Mouse (Mus musculus) gastrocnemius, postnatal 4 days (tissue): ENCODE measurements around the gene Ern1. TPM values are rescaled to one million over a fixed set of nuclear protein-coding genes. Genes with fewer than 3 reads are reported as not detected.
"Not testable (repeated sequence)": the region's sequence is repeated elsewhere in the genome, so short reads cannot be mapped to it uniquely, and the experiment has no call there.

Experiments used
- DNase-seq, 2 experiments: peaks; one replicate each; pipeline ENCODE4 v3.0.0; 2021 to 2022; ENCODE audit warnings: low spot score in 2 of 2, mixed read lengths in 2 of 2
- total RNA-seq, 2 experiments: library from RNA; stranded (reverse); gene quantifications; 2 replicates each; pipeline ENCODE4 v1.2.3; 2021

Gene Ern1
- total RNA-seq, 2 experiments from 2014 or later: 7.1 to 10.3 TPM

DNA sequence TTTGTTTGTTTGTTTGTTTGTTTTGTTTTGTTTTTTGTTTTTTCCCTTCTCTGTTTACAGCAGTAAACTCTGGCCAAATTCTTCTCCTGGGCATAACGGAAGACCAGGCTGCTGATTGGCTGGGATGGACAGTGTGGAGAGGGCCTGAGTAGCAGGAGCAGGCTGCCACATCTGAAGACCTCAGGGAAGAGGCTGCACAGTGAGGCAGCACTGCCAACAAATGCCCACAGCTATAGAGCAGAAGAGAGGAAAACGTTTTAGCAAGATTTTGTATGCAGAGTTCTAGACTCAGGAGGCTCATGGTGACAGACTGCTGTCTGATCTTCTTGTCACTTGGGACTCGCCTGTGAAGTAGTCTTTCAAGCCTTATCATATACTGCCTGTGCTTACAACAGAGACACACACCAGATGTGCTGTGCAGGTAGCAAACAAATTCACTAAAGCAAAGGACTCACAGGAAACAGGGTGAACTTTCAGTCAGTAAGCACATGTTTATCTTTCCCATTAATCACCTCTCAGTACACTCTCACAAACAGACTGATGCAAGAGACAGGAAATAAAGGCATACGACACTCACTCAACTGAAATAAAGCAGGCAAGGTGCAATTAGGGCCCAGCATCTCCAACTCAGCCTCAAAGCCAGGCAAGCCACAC lies 49.0 kb downstream of the Ern1 start:
- DNase-seq: no peak

DNA sequence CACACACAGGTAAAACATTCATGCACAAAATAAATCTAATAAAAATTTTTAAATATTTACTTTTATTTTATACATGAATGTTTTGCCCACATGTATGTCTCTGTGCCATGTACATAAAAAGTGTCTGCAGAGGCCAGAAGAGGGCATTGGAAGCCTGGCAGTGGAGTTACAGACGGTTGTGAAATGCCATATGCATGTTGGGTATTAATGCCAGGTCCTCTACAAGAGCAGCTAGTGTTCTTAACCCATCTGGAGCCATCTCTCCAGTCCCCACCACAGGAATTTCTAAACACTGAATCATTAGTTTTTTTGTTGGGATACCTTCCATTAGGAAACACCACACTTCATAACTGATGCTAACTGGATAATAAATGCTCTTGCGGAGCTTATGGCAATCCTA lies 50.1 kb downstream of the Ern1 start:
- no peak for DNase-seq

DNA sequence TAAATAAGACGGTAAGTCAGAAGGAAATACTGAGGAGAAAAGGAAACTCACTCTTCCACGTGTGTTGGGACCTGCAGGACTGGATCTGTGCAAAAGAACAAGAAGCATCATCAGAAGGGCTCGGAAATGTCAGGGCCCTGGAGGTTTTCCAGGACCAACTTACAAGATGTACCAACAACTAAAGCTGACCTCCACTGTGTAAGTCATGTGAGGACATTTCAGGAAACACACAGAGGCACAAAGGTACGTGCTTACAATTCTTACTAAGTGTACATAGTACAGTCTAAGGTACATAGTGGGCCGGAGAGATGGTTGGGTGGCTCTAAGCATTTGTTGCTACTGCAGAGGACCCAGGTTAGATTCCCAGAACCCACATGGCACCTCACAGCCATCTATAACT lies 50.6 kb downstream of the Ern1 start:
- no peak for DNase-seq

DNA sequence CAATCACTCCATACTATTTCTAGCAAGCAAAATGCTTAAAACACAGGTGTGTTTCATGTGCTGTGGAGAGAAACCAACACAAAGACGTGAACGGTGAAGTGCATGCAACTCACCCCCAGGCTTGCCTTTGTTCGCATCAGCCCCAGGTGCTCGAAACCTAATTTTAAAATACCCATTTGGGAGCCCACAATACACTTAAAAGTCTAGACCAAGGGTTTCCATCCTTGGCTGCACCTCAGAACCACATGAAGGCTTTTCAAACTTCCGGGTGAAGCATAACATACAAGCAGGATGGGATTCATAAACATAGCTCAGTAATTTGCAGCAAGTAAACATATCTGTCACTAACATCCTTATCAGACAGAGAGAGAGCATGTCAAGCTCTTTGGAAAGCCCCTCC lies 57.3 kb downstream of the Ern1 start:
- no peak for DNase-seq

DNA sequence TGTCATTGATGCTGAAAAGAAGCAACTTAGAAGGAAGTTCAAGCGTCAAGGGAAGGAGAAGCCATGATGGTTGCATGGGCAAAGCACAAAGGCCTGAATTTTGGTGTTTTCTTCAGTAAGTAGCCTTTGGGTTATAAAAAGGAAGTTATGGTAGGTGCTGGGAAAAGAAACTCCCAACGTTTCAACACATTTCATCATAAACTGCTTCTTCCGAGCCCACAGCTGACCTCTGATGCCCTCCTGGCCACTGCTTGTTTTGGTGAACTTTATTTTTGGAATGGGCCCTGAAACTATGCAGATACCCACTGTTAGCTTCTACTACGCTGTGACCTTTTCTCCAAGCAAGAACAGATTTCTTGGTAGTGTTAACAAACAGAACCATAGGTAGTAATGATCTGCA lies 58.0 kb downstream of the Ern1 start:
- no peak for DNase-seq

DNA sequence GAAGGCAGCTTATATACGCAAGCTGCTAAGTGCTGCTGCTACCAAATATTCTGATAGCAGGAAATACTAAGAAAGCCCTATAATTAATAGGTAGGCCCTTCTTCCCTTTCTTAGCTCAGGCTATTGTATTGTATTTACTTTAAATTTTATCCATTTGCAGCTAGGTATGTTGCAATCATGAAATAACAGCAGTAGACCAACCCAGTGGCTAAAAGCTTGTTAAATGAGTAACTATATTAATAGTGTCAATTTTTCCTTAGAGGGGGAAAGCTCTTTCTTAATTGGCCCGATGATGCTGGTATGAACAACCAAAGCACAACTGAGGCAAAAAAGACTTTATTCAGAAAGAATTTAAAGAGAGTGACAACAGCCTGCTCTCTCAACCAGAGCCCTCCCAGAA lies 59.1 kb downstream of the Ern1 start:
- no peak for DNase-seq

DNA sequence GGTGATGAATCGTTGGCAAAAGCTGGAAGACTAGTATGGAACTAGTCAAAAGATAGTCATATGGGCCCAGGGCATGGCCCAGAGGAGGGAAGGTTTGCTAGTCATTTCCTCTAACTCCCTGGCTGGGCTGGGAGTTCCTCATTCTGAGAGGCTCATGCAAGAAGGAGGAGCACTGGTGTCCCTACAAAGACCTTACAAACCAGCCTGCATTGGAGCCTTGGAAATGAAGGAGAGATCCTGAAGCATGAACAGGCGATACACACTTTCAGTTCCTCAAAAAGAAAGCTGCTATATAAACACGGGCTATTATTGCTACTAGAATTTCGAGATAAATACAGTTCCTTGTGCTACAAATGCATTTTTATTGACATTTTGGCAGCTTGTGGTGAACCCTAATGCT lies 59.5 kb downstream of the Ern1 start:
- DNase-seq: no peak

DNA sequence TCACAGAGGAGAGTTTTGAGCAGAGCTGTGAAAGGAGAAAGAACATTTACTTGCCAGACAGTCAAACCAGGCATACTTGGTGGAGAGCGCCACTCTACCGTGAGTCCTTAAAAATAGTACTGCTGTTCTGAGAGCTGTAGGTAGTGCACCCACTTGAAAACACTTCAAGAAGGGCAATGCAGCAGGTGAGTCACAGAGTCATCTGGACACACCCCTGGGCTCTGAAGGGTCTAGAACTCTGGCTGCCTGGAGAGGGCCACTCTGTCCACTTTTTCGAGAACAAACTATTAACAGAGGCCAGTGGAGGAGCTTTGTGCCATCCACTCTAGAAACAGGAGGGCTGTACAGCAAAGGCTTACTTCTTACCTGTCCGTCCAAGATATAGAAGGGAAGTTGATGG lies 61.2 kb downstream of the Ern1 start:
- no peak for DNase-seq

DNA sequence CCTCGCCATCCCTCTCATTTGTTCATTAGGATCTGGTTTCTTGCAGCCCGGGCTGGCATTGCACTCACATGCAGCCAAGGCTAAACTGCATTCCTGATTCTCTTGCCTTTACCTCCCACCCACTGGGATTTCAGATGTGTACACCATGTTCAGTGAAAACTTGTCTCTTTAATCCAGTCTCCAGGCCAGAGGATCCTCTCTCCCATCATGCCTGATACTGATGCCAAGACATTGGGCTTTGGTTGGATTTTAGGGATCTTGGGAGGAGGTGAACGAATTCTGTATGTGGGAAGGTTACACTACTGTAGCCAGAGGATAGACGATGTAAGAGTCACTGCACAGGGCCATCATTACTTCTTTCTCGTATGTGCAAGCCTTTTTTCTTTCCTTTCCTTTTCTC lies 62.5 kb downstream of the Ern1 start:
- no peak for DNase-seq

DNA sequence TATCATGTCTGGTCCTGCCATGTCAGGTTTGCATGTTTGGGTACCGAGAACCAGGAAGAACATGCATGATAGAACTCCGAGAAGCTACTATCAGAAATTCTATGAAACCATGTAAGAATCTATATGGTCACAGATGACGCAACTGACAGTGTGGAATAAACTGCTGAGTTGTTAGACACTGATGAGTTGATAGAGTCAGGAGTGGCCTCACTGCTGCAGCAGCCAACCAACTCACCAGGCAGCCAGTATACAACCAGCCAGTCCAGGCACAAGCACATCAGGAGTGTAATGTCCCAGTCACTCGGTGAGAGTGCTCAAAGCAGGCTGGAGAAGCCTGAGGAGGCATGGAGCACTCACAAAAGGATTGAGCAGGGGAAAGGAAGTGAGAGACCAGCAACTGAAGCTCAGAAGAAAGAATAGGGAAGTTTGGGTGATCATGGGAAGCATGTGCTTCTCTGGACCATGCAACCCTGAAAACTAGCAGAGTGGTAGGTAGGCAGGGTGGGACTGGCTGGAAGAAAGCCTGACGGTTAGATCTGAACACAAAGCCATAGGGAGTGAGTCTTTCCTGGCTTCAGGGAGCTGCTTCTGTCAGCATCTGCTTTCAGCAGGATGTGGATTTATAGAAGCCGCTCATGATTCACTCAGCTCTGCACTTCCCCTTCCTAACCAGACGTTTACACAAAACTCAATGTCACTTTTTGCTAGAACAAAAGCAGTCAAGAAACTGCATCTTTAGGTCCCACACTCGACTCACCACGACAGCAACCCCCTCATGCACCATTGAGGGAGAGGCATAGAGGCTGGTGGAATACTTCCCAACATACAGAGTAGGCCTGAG lies 68.2 kb downstream of the Ern1 start:
- no peak for DNase-seq

DNA sequence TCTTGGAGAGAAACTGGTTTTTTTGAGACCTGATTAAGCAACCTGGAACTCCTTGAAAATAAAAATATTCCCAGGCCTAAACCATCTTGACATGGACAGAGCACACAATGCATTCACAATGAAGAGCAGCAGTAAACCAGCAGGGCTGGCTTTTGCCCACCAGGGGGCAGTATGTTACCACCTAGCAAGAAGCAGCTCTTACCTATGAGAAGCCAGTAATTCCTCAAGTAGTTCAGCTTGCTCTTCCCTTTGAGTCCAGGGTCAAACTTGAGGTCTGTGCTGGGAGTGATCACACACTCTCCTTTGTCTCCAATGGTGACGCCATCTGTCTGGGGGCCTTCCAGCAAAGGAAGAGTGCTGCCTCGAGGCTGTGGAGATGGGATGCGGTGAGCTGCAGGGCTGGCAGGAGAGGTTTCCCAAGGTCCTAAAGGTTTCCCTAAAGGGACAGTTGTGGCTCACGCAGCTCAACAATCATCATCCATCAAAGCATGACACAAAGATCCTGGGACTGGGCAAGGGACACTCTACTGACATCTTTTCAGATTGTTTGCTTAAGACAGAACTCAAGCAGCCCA lies 68.9 kb downstream of the Ern1 start:
- peak; percentile 68 to 81 for DNase-seq

DNA sequence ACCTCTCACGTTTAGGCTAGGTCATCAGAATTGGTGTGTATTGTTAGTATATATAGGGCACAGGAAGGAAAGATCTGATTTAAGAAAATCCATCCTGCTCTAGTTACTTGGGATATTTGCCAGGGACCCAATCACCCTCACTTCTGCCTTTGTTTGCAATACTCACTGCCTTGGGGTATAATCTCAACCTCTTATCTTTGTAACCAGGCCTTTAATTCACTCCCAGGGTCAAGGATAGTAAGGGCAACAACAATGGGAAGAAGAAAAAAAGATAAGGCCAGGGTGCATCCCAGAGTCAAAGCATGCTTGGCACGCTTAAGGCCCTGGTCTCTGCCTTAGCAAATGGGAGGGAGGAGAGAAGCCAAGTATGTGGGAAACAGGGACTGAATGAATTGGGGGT lies 69.8 kb downstream of the Ern1 start:
- no peak for DNase-seq

DNA sequence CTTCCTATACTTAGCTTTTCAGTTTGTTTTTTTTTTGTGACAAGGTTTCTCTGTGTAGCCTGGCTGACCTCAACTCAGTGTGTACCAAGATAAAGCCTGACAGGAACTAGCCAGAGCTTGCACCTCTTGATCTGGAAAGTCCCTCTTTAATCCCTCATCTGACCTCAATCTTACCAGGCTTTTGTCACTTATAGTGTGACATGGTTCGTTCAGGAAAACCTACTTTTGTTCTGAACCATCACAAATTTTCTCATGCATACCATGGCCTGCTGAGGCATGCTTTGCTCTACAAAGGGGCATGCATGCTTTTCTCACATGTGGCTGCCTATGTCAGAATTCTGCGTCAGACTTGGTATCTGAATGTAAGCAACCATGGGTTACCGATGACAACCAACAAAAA lies 71.3 kb downstream of the Ern1 start:
- DNase-seq: no peak

DNA sequence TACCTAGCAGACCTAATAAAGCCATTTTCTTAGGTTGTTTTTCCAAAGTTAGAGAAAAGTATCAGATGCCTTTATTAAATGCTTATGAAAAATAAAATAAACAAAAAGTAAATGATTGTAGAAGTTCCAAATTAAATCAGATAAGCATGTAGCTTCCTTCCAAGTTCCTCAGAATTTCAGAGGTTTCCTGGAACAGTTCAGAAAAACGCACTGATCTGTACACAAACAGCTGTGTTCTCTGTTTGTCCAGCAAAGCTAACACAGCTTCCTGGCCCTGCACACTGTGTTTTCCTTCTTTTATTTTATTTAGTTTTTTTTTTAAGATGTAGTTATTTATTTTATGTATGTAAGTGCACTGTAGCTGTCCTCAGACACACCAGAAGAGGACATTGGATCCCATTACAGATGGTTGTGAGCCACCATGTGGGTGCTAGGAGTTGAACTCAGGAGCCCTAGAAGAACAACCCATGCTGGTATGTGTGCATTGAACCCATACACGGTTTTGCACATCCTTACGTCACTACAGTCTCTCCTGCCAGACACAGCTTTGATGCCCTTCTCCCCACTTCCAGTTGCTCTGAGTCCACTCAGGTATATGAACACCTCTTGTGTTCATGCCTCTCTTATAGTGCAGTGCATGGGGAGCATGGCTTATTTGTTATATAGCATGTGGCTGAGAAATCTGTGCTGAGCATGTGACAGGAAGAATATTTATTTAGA lies 74.9 kb downstream of the Ern1 start:
- DNase-seq: no peak

DNA sequence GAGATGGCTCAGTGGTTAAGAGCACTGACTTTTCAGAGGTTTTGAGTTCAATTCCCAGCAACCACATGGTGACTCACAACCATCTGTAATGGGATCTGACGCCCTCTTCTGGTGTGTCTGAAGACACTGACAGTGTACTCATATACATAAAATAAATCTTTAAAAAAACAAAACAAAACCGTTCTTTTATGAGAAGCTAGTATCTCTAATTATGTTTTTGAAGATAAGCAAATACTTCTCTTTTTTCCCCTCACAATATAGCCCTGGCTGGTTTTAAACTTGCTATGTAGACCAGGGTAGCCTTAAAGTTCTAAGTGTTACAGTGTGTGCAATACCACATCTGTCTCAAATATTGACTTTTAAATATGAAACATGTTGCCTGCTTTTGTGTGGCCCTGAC lies 76.5 kb downstream of the Ern1 start:
- no peak for DNase-seq

DNA sequence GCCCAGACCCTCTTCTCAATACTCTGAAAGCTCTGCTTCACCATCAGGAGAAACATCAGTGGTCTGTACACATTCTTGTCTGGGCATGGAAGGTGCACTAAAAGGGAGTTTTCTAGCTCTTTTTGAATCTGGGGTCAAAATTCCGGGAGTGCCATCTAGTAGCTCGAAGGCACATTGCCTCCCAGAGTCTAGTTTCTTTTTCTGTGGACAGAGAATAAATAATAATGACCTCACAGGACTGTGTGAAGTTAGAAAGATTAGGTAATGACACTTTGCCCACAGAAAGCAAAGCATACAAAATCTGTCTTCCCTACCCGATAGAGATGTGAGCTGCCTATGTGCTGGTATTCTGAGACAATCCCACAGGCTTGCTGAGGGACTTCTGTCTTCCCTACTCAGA lies 77.1 kb downstream of the Ern1 start:
- no peak for DNase-seq

DNA sequence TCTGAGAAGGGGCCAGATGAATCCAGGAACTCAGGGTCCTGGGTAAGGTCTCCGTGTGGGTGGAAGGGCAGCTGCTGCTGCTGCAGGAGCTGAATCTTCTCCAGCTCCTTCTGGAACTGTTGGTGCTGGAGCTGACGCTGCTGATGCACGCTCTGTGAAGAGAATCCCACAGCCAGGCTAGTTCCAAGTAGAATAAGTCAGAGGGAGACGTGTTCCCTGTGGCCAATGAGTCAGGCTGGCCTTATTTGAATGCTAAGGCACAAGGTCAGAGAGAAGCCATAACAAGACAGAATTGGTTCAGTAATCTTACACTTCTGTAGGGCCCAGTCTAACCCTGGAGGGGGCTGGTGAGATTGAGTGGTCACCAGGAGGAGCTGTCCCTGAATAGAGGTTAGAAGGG lies 77.6 kb downstream of the Ern1 start:
- DNase-seq: no peak

DNA sequence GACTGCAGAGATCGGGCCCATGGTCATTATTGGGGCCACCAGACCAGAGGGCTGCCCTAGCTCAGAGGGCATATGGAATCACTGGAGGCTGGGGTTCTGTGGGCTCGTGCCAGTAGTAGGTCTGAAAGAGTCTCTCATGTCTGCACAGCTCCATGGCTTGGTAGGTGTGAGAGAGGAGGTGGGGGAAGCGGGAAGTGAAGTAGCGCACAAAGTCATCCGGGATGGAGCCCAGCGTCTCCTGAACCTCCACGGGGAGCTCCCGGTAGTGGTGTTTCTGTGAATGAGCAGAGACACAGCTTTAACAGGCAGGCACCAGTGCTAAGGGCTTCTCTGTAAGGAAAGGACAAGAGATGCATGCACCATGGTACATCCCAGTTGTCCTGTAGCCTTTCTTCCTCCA lies 89.2 kb downstream of the Ern1 start:
- DNase-seq: no peak

DNA sequence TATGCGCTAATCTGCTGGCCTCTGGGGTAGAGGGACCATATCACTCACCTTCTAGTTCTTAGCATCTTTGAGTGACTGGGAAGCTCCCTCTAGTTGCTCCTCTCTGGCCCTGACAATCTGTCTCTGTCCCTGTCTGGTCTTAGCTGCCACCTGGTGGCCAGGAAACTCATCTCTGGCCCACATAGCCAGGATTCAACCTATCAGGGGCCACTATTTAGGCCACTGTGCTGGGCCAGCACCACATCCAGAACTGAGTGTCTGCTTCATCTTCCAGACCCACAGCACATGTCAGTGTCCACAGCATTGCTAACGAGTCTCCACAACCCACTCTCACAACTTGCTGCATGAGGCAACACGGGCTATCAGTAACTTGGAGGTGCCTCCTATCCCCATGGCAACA lies 90.0 kb downstream of the Ern1 start:
- DNase-seq: no peak

DNA sequence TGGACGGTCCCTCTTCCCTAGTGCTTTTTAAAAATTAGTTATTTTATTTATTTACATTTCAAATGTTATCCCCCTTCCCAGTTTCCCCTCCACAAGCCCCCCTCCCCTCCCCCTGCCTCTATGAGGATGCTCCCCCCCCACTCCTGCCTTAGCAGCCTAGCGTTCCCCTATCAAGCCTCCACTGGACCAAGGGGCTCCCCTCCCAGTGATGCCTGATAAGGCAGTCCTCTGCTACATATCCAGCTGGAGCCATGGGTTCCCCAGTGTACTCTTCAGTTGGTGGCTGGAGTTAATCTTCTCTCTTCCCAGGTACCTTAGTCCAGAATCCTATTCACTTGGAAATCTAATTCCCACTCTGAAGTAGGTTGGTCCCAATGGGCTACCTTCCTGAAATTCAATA lies 93.6 kb downstream of the Ern1 start:
- not testable (repeated sequence) for DNase-seq

DNA sequence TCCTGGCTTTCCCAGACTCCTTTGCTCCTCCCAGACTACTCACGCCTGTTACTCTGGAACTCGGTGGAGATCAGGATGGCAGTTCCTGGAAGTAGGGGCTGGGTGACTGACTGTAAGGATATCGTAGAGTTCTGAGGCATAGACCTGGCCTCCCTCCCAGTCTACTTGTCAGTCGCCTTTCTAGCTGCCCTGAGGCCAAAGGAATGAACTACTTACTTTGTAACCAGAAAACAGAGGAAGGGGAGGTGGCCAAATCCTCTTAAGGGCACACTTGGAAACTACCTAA lies 94.4 kb downstream of the Ern1 start:
- no peak for DNase-seq

DNA sequence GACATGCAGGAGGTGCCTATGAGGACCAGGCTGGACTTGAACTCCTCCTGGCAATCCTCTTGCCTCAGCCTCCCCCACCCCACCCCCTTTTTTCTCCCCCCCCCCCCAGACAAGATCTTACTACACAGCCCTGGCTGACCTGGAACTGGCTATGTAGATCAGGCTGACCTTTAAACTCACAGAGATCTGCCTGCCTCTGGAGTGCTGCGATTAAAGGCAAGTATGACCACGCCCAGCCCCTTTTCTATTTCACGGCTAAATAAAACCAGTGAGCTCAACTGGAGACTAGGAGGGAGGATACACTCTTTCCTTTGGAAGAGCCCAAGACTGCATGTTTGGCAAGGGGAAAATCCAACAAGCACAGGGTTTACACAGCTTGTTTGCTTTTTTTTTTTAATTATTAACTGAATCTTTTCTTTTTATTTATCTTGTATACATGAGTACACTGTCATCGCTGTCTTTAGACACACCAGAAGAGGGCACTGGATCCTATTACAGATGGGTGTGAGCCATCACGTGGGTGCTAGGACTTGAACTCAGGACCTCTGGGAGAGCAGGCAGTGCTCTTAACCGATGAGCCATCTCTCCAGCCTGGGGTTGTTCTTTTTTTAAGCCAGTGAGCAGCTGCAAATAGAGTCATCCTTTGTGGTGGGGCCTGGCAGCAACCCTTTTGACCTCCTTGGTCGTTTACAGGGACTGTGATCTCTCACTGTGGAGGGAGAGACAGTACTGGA lies 94.9 kb downstream of the Ern1 start:
- DNase-seq: no peak
